Mouse (Mus musculus): Measurements from ENCODE around the gene Kidins220. TPM values are rescaled to one million over a fixed set of nuclear protein-coding genes. Genes with fewer than 3 reads are reported as not detected.

Kidins220 gene
- polyA plus RNA-seq, 1 experiment from 2014 or later = 143 TPM

GRCm38 (mm10) chr12:25109971-25110681, 135.4 kb downstream of the Kidins220 start:
- Histone ChIP-seq H3K4me2 (replicated peaks) (no peak overlapping the region), H3K4me1 (no peaks in the 10 kb centered on the region), H3K27me3 (no peaks in the 10 kb centered on the region), H3K4me3 (no peak overlapping the region), H3K9me3 (no peaks in the 10 kb centered on the region), H3K9ac (replicated peaks) (no peak overlapping the region), H3K36me3 (no peaks in the 10 kb centered on the region), H3K27ac (replicated peaks) (no peak overlapping the region)
- no peak for ATAC-seq (replicated peaks)
- WGBS = 58% methylated on average over 7 of the region's 7 CpGs

DNA sequence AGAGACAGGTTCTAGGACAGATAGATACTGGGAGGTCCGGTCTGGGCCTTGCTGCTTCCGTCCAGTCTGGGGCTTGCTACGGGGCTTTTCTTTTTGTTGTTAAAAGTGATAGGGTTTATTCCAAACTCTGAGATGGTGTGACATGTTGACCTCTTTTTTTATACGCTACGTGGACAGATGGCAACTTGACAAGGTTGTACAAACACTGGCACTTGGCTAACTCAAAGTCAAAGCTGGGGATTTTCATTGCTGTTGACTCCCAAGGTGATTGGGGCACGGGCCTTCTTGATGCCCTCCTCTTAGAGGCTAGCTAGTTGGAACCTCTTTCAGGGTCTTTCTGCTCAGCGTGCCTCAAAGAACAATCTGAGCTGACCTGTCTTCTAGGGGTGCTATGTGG, 136.0 kb downstream of the Kidins220 start:
- Histone ChIP-seq H3K9ac (replicated peaks) (no peak overlapping the region), H3K36me3 (no peaks in the 10 kb centered on the region), H3K4me1 (no peaks in the 10 kb centered on the region), H3K9me3 (no peaks in the 10 kb centered on the region), H3K4me3 (no peak overlapping the region), H3K4me2 (replicated peaks) (no peak overlapping the region), H3K27me3 (no peaks in the 10 kb centered on the region), H3K27ac (replicated peaks) (no peak overlapping the region)
- ATAC-seq (replicated peaks) = no peak
- 93% methylated on average over 7 of the region's 7 CpGs for WGBS

Other genes with a start within 250 kb of the Kidins220 start
- 70.7 and 72.5 TPM in 2 replicates for gene Mboat2, start 144.0 kb upstream of the Kidins220 start, polyA plus RNA-seq (2015; fragmentation: Nextera tagmentation; extraction: Ambion mirVana)
- 509 and 581 TPM in 2 replicates for gene Id2, start 122.2 kb downstream of the Kidins220 start, polyA plus RNA-seq (2015; fragmentation: Nextera tagmentation; extraction: Ambion mirVana)

Data from forebrain, embryonic 15.5 days (tissue).